Mouse (Mus musculus) c-Kit-positive CD71-negative TER-119-negative erythroid progenitor cells, embryonic 14.5 days (primary cell): ENCODE results near the gene Mip.
A peak's percentile ranks its signal among the peaks of the same experiment; 100 is the strongest.
"Not testable (repeated sequence)": the region's sequence is repeated elsewhere in the genome, so short reads cannot be mapped to it uniquely, and the experiment has no call there.

ENCODE experiments used
- DNase-seq: peaks from one replicate; pipeline ENCODE4 v3.0.0-alpha.2; 2013; ENCODE audit warnings: low read depth

Gene Mip

DNA sequence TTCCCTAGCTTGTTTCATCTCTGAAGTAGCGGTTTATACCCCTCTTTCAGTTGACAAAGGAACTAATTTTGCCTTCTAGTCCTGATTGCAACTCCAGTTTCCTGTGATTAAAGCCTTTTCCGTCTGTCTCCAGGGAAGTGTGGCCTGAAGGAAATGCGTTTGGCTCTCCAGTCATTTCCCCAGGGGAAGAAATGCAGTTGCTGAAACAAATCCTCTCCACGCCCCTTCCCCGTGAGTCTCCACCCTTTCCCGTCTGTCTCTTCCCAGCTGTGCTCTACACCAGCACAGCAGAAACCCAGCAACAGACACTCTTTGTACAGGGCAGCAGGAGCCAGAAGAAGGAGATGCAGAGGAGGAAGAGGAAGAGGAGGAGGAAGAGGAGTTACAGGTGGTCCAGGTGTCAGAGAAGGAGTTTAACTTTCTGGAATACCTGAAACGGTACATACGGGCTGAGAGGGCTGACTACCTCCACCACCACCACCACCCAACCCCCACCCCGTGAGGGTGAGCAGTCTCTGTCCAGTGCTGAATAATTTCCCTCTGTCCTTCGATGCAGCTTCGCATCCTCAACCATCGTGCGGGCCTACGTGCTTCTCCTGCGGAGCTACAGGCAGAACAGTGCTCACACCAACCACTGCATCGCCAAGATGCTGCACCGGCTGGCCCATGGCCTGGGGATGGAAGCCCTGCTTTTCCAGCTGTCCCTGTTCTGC is 21.5 kb downstream of the Mip start:
- DNase-seq, result no peak

DNA sequence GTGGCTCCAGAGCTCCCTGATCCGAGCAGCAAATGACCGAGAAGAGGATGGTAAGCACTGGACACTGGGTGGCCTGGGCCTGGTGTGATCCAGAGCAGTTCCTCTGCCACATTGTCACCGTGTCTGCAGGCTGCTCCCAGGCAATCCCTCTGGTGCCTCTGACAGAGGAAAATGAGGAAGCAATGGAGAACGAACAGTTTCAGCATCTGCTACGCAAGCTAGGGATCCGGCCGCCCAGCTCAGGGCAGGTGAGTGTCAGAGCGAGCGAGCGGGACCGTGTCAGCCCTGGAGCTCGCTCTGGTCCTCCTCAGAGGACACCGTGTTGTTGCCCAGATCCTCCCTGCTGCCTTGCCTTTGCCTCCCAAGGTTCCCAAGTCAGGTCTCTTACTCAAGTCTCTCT is 24.9 kb downstream of the Mip start:
- no peak for DNase-seq

DNA sequence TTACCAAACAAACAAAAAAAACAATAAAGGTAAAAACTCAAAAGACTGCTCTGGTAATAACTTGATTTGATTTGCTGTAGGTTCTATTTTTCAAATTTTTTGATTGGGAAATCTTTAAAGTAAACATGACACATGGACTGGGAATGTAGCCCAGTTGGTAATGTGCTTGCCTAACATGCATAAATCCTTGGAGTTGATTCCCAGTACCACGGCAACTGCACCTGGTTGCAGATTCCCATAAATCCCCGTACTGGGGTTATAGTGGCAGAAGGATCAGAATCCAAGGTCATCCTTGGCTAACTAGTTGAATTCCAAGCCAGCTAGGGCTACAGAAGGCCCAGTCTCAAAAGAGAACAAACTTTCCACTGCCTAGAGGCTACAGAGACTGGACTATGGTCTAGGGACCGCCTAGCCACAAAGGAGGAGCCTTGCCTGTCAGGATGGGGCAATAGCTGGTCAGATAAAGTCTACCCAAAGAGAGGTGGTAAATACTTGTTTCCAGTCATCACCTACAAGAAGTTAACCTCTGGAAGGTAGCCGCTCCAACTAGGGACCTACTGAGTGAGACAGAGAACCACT is 28.1 kb downstream of the Mip start, which contains the start of gene Apon:
Gene Apon, plus strand, starts transcription at position 420 of the 579 bp plus-strand sequence.
- no peak for DNase-seq

DNA sequence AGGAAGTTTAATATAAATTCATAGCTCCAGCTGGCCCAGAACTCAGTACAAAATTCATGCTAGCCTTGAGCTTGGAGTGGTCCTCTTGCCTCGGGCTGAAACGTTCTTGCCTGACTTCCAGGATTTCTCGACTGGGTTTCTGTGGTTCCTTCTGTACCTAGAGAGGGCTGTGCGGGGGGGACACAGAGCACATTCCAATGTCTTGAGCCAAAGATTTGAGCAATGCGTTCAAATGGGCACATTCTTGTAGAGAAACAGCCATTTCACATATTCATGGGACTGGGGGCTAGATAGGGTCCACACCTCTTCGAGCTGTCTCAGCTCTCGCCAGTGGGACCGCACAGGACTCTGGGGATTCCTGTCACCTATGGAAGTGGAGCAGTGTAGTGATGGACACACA is 30.3 kb downstream of the Mip start:
- DNase-seq, result no peak

DNA sequence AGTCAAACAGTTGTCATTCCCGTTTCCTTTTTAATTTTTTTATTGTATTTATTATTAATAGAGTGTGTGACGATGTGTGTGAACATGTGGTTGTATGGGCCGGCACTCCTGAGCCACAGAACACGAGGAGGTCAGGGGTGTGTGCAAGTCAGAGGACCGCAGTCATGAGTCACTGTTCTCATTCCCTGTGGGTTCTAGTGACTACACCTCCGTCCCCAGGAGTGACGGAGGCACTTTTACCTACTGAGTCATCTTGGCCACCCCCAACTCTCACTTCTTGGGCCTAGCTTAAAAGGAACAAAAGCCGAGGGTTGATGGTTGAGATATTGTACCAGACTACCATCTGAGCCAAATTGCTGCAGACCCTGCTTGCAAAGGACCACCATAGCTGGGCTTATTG is 30.7 kb downstream of the Mip start:
- DNase-seq, result no peak

DNA sequence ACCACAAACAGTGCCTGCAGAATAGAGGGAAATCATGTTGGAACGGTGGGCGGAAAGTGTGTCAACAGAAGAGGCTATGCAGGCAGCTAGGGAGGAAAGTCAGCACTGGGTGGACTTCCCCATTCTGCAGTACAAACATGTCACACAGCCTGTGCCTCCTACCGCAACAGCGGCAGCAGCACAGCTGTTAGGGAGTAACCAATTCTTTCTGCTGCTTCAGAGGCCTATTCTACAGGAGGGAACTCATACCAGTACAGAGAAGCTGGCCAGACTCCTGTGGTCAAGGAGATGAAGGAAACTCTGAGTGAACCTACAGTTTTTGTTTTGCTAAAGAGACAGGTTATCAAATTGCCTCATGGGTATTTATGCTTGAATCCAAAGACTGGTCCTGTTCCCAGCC is 33.3 kb downstream of the Mip start:
- DNase-seq, result peak; percentile 34

DNA sequence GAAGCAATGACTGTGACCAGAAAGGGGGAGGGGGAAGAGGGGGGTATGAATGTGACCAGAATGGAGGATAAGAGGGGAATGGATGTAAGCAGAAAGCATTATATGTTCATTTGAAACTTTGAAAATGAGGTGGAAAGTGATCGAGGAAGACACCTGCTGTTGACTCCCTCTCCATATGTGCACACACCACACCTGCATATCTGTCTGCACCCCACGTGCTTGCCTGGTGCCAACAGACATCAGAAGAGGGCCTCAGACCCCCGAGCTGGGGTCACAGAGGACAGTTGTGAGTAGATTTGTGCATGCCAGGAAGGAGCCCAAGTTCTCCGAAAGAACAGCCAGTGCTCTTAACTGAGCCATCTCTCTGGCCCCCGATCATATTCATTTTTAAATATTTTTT is 34.3 kb downstream of the Mip start:
- no peak for DNase-seq

DNA sequence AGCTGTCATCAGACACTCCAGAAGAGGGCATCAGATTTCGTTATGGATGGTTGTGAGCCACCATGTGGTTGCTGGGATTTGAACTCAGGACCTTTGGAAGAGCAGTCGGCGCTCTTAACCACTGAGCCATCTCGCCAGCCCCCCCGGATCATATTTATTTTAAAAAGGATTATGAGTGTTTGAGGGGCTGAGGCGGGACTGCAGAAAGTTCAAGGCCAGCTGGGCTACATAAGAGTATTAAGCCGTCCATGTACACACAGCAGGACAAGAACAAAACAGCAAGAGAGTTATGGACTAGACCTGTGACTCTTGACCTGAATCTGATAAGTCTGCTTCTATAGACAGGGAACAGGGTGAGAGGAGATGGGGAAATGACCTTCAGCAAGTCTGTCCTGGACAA is 34.7 kb downstream of the Mip start:
- DNase-seq, result not testable (repeated sequence)

DNA sequence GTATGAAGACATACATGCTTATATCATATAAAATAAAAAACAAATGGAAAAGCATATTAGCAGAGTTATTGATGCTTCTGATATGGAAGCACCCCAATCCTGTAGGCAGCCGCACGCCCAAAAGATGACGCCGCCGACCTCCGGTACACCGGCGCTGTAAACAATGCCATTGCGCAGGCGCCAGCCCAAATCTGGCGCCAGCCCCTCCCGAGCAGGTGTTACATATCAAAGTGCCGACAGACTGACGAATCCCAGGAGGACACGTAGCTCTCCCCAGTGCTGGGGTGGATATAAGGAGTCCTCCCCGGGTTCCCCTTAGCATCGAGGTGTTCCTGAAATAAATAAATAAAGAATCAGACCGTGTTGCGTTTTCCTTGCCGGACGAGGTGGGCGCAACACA is 36.7 kb downstream of the Mip start:
- DNase-seq, result no peak

DNA sequence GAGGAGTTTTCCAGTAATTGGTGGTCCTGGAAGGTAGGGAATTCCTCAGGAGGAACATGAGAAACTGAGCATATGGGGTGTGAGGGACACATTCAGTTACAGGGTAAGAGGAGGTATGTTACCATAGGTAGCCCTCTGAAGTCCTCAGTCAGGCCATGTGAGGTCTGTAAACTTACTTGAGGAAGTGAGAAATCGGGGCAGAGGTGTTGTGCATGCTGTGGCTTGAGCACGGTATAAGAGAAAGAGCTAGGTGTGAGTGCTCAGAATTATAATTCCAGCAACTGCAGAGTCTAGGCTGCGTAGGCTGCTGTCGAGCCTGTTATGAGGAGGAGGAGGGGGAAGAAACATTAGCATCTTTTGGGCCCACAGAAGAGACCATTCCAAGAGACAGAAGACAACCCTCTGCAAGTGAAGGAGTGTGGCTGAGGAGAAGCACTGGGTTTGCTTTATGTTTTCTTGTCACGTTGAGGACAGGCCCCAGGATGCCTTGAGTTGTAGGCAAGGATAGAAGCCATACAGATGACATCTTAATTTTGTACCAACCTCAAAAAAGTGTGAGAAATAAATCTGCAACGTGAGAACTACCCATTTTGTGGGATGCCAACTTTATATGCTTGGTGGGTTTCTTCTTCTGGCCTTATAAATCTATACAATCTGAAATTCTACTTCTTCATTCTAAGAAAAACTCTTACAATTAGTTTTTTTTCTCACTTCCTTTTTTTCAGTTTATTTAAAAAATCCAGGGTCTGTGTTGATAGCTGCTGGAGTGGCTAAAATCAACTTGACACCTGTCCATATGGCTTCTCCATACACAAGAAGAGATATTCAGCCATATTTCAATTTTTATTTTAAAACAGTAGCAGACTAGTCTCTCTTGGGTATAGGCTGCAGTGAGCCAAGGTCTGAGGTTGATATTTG is 38.0 kb downstream of the Mip start:
- DNase-seq, result no peak

DNA sequence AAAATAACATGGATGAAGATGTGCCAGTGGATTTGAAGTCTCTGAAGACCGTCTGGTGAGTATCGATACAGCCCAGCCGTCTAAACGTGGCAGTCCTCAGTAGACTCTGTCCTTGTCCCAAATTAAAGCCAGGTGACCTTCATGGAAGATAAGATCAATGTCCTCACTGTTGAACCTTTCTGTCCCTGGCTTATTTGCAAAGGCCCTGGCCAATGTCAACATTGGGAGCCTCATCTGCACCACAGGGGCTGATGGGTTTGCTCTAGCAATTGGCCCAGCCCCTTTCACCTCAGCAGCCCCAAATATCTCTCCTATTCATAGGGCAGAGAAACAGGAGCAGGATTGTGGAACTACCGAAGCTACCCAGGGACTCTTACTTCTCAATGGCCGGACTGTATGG is 42.7 kb downstream of the Mip start, which contains the start of gene Apof:
Gene Apof, plus strand, starts transcription at position 301 of the 400 bp plus-strand sequence.
- no peak for DNase-seq

DNA sequence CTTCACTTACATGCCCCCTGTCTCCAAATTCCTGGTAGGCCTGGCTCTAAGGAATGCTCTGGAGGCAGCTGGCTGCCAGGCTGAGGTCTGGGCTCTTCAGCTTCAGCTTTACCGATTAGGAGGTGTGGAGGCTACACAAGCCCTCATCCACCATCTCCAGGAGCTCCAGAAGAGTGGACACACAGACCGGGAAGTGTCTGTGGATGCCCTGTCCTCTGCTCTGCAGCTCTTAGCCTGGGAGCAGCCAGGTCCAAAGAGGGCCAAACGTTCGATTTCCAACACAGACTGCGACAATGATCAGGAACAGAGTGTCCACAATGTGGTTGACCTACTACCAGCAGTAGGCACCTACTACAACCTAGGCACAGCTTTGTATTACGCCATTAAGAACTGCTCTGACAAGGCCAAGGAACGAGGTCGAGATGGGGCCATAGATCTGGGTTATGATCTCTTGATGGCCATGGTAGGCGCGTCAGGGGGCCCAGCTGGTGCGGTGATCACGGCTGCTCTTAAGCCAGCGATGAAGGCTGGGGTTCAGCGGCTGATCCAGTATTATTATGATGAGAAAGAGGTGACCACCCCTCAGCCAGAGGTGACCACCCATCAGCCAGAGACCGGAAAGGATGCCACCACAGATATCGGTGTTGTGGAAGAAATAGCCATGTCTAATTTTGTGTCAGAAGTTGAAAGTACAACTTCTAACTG is 43.7 kb downstream of the Mip start:
- DNase-seq, result no peak

DNA sequence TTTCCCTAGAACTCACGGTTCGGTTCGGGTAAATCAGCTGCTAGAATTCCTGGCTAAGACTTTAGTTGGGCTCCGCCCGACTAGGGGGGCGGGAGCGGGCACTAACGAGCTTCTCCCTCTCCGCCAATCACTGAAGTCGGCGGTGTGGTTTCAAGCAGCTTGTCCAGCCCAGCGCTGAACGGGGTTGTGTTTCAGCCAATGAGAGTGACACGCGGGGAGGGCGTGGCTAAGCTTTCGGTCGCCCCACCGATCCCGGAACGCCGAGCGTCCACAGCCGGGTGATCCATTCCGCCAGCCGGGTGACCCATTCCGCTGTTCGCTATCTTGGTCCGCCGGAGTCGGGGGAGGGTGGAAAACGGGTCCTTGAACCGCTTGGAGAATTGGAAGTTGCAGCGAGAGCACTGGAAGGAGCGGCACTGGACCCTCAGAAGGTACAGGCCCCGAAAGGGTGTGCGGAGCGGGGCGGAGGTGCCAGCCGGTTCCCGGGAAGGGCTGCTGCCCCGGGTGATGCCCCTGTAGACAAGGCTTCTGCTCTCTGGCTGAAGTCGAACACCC is 44.7 kb downstream of the Mip start, which contains the start of gene Stat2:
Gene Stat2, plus strand, starts transcription at position 273 of the 555 bp plus-strand sequence.
- DNase-seq, result peak; percentile 95

DNA sequence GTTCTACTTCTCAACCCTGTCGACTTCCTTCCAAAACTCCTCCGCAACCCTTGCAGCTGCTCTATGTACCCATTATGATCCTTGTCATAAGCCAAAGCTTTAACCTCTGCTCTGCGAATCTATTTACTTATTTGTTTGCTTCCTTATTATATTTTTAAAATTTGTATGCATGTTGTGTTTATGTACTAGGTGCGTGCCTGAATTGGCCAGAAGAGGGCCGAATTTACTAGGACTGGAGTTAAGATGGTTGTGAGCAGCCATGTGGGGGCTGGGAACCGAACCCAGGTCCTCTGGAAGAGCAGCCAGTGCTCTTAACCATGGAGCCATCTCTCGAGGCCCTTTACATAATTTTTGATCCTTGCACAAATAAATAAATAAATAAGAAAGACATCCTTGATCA is 45.2 kb downstream of the Mip start:
- DNase-seq, result peak; percentile 12

DNA sequence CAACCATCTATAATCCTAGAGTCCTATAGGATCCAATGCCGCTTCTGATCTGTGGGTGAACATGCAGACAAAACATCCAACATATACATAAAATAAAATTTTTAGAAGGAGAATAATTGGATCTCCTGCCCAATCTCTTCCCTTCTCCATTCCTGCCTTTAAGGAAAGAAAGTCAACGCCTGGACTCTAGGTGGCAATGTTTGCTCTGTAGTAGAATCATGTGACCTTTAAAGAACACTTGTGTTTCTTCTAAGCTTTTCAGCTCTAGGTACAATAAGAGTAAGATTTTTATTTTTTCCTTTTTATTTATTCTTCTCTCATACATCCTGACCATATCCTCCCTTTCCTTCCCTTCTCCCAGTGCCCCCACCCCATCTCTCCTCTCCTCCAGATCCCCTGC is 46.2 kb downstream of the Mip start:
- DNase-seq, result no peak

DNA sequence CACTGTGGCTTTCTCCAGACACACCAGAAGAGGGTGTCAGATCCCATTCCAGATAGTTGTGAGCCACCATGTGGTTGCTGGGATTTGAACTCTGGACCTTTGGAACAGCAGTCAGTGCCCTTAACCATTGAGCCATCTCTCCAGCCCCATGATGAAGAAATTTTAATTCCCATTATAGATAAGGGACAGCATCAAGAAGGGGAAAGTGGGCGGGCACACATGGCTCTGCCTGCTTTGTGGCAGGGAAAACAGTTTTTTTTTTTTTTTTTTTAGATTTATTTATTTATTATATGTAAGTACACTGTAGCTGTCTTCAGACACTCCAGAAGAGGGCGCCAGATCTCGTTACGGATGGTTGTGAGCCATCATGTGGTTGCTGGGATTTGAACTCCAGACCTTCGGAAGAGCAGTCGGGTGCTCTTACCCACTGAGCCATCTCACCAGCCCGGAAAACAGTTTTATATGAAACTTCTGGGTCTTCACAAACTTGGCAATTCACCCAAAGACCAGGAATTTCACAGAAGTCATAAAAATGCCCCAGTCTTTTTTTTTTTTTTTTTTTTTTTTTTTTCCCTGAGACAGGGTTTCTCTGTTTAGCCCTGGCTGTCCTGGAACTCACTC is 47.3 kb downstream of the Mip start:
- not testable (repeated sequence) for DNase-seq

DNA sequence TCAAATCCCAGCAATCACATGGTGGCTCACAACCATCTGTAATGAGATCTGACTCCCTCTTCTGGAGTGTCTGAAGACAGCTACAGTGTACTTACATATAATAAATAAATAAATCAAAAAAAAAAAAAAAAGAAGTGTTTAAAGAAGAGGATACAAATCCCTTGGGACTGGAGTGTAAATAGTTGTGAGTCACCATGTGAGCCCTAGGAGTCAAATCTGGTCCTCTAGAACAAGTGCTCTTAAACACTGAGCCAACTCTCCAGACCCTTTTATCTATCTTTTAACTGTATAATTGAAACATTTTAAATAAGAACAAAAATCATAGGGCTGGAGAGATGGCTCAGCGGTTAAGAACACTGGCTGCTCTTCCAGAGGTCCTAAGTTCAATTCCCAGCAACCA is 49.7 kb downstream of the Mip start:
- DNase-seq, result not testable (repeated sequence)

DNA sequence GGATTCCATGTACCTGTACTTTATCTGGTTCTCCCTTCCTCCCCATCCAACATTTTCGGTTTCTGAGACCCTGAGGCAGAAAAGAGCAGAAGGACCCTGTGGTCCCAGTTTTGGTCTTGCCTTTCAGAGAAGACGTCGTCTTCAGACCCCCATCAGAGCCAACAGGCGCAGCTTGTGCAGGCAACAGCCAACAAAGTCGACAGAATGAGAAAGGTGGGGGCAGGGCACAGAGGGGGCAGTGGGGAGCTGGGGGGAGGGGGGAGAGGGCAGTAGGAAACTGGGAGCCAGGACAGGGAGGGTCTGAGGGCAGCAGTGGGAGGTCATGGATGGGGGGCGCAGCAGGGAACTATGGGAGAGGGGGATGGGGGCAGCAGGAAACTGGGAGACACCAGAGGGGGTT is 52.5 kb downstream of the Mip start:
- no peak for DNase-seq

DNA sequence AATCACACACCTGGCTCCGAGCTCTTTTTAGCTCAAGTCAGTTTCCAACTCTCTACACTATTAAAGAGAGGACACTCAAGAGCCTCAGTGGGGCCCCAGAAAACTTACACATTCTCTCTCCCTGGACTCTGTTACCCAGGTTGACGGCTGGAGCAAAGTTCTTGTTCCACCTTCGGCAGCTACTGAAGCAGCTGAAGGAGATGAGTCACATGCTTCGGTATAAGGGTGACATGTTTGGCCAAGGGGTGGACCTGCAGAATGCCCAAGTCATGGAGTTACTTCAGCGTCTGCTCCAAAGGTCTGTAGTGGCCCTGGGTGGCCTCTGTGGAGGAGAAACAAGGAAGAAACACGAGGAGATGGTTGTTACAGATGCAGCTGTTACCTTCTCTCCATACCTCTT is 55.3 kb downstream of the Mip start:
- DNase-seq, result no peak
